Mouse (Mus musculus) E14TG2a.4 (cell line): ENCODE measurements at regions not wholly inside any gene's neighbourhood (a gene's known extent, or its start where the extent isn't known, plus 50 kb on each side); places are given as distances from the start of the nearest gene placed in this dataset.

Experiments used
- CTCF ChIP-seq: conservative IDR thresholded peaks from 2 replicates; pipeline ENCODE4 v1.5.1; 2014; ENCODE audit warnings: low read length
- NANOG ChIP-seq: IDR thresholded peaks from 2 replicates; pipeline ENCODE4 v1.6.1; 2014; ENCODE audit warnings: borderline replicate concordance, low read length, mixed read lengths
- POU5F1 ChIP-seq: IDR thresholded peaks from 2 replicates; pipeline ENCODE4 v1.6.1; 2014; ENCODE audit warnings: low read length, borderline replicate concordance

- no peak for TF ChIP-seq NANOG
- TF ChIP-seq CTCF, result no peak
- TF ChIP-seq POU5F1, result no peak
Observed at GRCm38 (mm10) chr8:25324731-25325130, 500.6 kb upstream of the Adam5 start.
